Mouse (Mus musculus): ENCODE results near the gene Fbxl15. TPM values are rescaled to one million over a fixed set of nuclear protein-coding genes. Genes with fewer than 3 reads are reported as not detected.

Fbxl15 gene
- polyA plus RNA-seq, 1 experiment from 2014 or later: 13.0 TPM

GRCm38 (mm10) chr19:46287566-46287965 is 40.4 kb upstream of the Fbxl15 start:
- H3K36me3 ChIP-seq (ENCODE audit: insufficient read depth, low read length): peaks cover 36% of the 10 kb centered on the region

DNA sequence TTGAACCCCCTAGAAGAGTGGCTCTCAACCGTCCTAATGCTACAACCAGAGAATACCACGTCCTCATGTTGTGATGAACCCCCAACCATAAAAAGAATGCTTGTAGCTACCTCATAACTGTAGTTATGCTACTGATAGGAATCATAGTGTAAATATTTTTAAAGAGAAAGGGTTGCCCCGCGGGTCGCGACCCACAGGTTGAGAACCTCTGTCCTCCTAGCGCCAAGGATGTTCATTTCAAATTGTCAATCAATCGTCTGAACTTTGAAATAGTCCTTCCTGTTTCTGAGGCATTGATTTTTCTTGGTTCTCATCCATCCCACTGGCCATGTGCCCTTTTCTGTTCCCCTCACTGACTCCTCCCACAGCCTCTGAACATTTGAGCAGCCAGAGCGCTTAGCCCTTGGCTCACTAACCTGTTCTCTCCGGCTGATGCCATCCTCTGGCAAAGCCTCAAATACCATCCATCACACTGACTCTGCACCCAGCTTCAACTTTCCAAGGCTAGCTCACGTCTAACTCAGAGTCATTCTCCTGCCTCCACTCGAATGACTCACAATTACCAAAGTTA is 37.4 kb upstream of the Fbxl15 start:
- no peaks in the 10 kb centered on the region for H3K4me1 ChIP-seq (ENCODE audit: insufficient read depth, low read depth, low read length)
- DNase-seq (ENCODE audit: low spot score) (no peak), ATAC-seq (no peak)
- H3K9me3 ChIP-seq (ENCODE audit: low read length): no peaks in the 10 kb centered on the region
- no peaks in the 10 kb centered on the region for H3K27me3 ChIP-seq (replicated peaks; ENCODE audit: insufficient read depth, low read length)
- TF ChIP-seq CTCF (IDR thresholded peaks at IDR 0.05) (no peak), EP300 (IDR thresholded peaks at IDR 0.05) (no peak)
- no peak overlapping the region for H3K4me3 ChIP-seq (ENCODE audit: low read depth, low read length)
- no peak overlapping the region for H3K4me2 ChIP-seq (replicated peaks; ENCODE audit: low read depth, low read length)
- no peak overlapping the region for H3K27ac ChIP-seq (ENCODE audit: low read length)
- no peak overlapping the region for H3K9ac ChIP-seq (replicated peaks; ENCODE audit: low read depth)
- H3K36me3 ChIP-seq (ENCODE audit: insufficient read depth, low read length): peaks cover 12% of the 10 kb centered on the region; the same call in 1 of the 2 replicates
- WGBS: 56% methylated on average over 12 of the region's 12 CpGs

More at GRCm38 (mm10) chr19:46287566-46287965, 40.4 kb upstream of the Fbxl15 start:
- H3K4me3 ChIP-seq (ENCODE audit: low read depth, low read length): no peak overlapping the region
- no peaks in the 10 kb centered on the region for H3K9me3 ChIP-seq (ENCODE audit: low read length)
- H3K27me3 ChIP-seq (replicated peaks; ENCODE audit: insufficient read depth, low read length): no peaks in the 10 kb centered on the region
- H3K4me1 ChIP-seq (ENCODE audit: insufficient read depth, low read depth, low read length): no peaks in the 10 kb centered on the region
- 74% methylated on average over 3 of the region's 3 CpGs for WGBS
- H3K27ac ChIP-seq (ENCODE audit: low read length): no peak overlapping the region
- no peak for TF ChIP-seq CTCF (IDR thresholded peaks at IDR 0.05)
- TF ChIP-seq EP300 (IDR thresholded peaks at IDR 0.05): no peak
- no peak overlapping the region for H3K9ac ChIP-seq (replicated peaks; ENCODE audit: low read depth)
- no peak for ATAC-seq
- DNase-seq (ENCODE audit: low spot score): no peak
- no peak overlapping the region for H3K4me2 ChIP-seq (replicated peaks; ENCODE audit: low read depth, low read length)

DNA sequence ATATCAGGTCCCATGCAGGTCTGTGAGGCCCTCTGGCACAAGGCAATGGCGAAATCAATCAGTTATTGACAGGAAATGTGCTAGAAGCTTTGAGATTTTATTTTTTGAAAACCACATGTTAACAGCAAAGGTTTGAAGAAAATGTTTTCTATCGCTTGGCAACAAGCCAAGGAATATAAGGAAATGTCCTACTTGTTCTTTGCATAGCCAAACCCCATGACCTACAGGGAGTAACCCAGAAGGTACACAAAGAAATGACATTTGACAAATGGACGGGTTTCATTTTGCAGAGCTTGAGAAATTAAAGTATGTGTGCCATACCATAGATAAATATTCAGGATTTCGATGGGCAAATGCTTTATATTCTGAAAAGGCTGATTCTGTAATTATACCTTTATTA is 31.0 kb upstream of the Fbxl15 start:
- 59% methylated on average over 4 of the region's 4 CpGs for WGBS
- H3K36me3 ChIP-seq (ENCODE audit: insufficient read depth, low read length): no peaks in the 10 kb centered on the region
- no peak for DNase-seq (ENCODE audit: low spot score)
- no peak overlapping the region for H3K27ac ChIP-seq (ENCODE audit: low read length)
- TF ChIP-seq CTCF (IDR thresholded peaks at IDR 0.05): no peak
- no peak for ATAC-seq
- H3K4me2 ChIP-seq (replicated peaks; ENCODE audit: low read depth, low read length): no peak overlapping the region
- H3K27me3 ChIP-seq (replicated peaks; ENCODE audit: insufficient read depth, low read length): no peaks in the 10 kb centered on the region
- no peak overlapping the region for H3K9ac ChIP-seq (replicated peaks; ENCODE audit: low read depth)
- no peaks in the 10 kb centered on the region for H3K9me3 ChIP-seq (ENCODE audit: low read length)
- H3K4me3 ChIP-seq (ENCODE audit: low read depth, low read length): no peak overlapping the region
- no peaks in the 10 kb centered on the region for H3K4me1 ChIP-seq (ENCODE audit: insufficient read depth, low read depth, low read length)

DNA sequence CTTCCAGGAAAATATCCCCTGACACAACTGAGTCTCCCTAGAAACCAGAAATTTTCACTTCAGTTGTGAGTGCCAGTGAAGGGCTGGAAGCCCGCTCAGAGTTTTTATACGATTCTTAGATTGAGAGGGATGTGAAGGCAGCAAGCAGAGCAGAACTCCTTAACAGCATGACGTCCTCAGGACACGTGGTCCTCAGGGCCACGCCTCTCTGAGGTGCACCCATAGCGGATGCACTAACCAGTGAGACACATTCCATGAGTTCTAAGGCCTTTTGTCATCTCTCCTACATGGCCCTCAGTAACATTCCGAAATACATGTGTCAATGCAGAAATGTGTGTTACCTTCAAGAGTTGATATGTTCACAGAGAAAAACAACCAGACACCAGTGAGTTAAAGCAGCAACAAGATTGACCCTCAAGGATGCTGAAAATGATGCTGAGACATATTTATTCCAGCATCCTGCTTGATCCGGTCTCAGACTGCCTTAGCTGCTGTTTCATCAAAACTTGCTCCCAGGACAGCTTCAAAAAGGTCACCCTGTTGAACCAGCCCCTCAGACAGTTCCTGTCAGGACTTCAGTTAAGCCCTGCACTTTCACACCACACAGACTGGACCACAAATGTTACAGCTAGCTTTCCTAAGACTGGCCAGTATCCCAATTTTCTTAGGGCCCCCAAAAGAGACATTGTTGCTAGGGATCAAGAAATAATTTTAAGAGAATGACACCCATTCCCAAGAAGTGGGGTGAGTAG is 27.5 kb upstream of the Fbxl15 start:
- ATAC-seq (no peak), DNase-seq (ENCODE audit: low spot score) (no peak)
- WGBS: 39% methylated on average over 8 of the region's 8 CpGs
- no peak overlapping the region for H3K4me3 ChIP-seq (ENCODE audit: low read depth, low read length)
- no peaks in the 10 kb centered on the region for H3K9me3 ChIP-seq (ENCODE audit: low read length)
- no peak overlapping the region for H3K9ac ChIP-seq (replicated peaks; ENCODE audit: low read depth)
- no peaks in the 10 kb centered on the region for H3K36me3 ChIP-seq (ENCODE audit: insufficient read depth, low read length)
- H3K27me3 ChIP-seq (replicated peaks; ENCODE audit: insufficient read depth, low read length): no peaks in the 10 kb centered on the region
- H3K27ac ChIP-seq (ENCODE audit: low read length): no peak overlapping the region
- no peak for TF ChIP-seq EP300 (IDR thresholded peaks at IDR 0.05)
- TF ChIP-seq CTCF (IDR thresholded peaks at IDR 0.05): no peak
- no peaks in the 10 kb centered on the region for H3K4me1 ChIP-seq (ENCODE audit: insufficient read depth, low read depth, low read length)
- no peak overlapping the region for H3K4me2 ChIP-seq (replicated peaks; ENCODE audit: low read depth, low read length)

GRCm38 (mm10) chr19:46302551-46302950 is 25.4 kb upstream of the Fbxl15 start:
- no peak for ATAC-seq
- no peaks in the 10 kb centered on the region; the same call in 1 of the 2 replicates for H3K4me1 ChIP-seq (ENCODE audit: insufficient read depth, low read depth, low read length)
- no peak for DNase-seq (ENCODE audit: low spot score)
- H3K4me2 ChIP-seq (replicated peaks; ENCODE audit: low read depth, low read length): no peak overlapping the region
- no peak for TF ChIP-seq CTCF (IDR thresholded peaks at IDR 0.05)
- no peak for TF ChIP-seq EP300 (IDR thresholded peaks at IDR 0.05)
- no peaks in the 10 kb centered on the region for H3K27me3 ChIP-seq (replicated peaks; ENCODE audit: insufficient read depth, low read length)
- H3K36me3 ChIP-seq (ENCODE audit: insufficient read depth, low read length): no peaks in the 10 kb centered on the region
- H3K9ac ChIP-seq (replicated peaks; ENCODE audit: low read depth): no peak overlapping the region
- H3K27ac ChIP-seq (ENCODE audit: low read length): no peak overlapping the region
- H3K9me3 ChIP-seq (ENCODE audit: low read length): no peaks in the 10 kb centered on the region
- WGBS: 90% methylated on average over 4 of the region's 4 CpGs
- H3K4me3 ChIP-seq (ENCODE audit: low read depth, low read length): no peak overlapping the region

- Histone ChIP-seq H3K4me2 (replicated peaks; ENCODE audit: low read depth, low read length) (peak overlapping the region; percentile 99), H3K27ac (ENCODE audit: low read length) (peak overlapping the region; percentile 89), H3K4me1 (ENCODE audit: insufficient read depth, low read depth, low read length) (no peaks in the 10 kb centered on the region; the same call in 1 of the 2 replicates), H3K9ac (replicated peaks; ENCODE audit: low read depth) (no peak overlapping the region), H3K36me3 (ENCODE audit: insufficient read depth, low read length) (no peaks in the 10 kb centered on the region), H3K27me3 (replicated peaks; ENCODE audit: insufficient read depth, low read length) (no peaks in the 10 kb centered on the region), H3K9me3 (ENCODE audit: low read length) (no peaks in the 10 kb centered on the region), H3K4me3 (ENCODE audit: low read depth, low read length) (peak overlapping the region; percentile 74)
- ATAC-seq (no peak), DNase-seq (ENCODE audit: low spot score) (no peak)
- 45% methylated on average over 18 of the region's 18 CpGs for WGBS
- TF ChIP-seq CTCF (IDR thresholded peaks at IDR 0.05) (no peak), EP300 (IDR thresholded peaks at IDR 0.05) (no peak)
These were observed 24.5 kb upstream of the Fbxl15 start for GRCm38 (mm10) chr19:46303251-46304215.
